Mouse (Mus musculus) myocyte (in vitro differentiated cells): ENCODE measurements at regions not wholly inside any gene's neighbourhood (a gene's known extent, or its start where the extent isn't known, plus 50 kb on each side); places are given as distances from the start of the nearest gene placed in this dataset.

Experiments
- H3K27me3 ChIP-seq: one replicate; pipeline ENCODE4 v1.6.1; 2011; ENCODE audit not compliant: control insufficient read depth, insufficient read depth, insufficient read length
- H3K36me3 ChIP-seq: one replicate; pipeline ENCODE4 v1.6.1; 2011; ENCODE audit not compliant: control insufficient read depth, insufficient read depth
- H3K4me2 ChIP-seq: one replicate; pipeline ENCODE4 v1.6.1; 2011; ENCODE audit warnings: low read depth, control low read depth
- H3K4me3 ChIP-seq: one replicate; pipeline ENCODE4 v1.5.1; 2011; ENCODE audit warnings: mild to moderate bottlenecking, control low read depth, moderate library complexity
- H3K79me2 ChIP-seq: one replicate; pipeline ENCODE4 v1.6.1; 2011; ENCODE audit not compliant: control insufficient read depth, insufficient read depth
- H3ac ChIP-seq: one replicate; pipeline ENCODE4 v1.6.1; 2011; ENCODE audit not compliant: control insufficient read depth, insufficient read length
- CEBPB ChIP-seq: IDR thresholded peaks from 2 replicates; pipeline ENCODE4 v1.6.1; 2011; ENCODE audit warnings: mild to moderate bottlenecking, moderate library complexity; ENCODE audit not compliant: poor library complexity, insufficient read depth, severe bottlenecking
- E2F4 ChIP-seq: IDR thresholded peaks from one replicate; pipeline ENCODE4 v1.6.1; 2011; ENCODE audit warnings: mild to moderate bottlenecking, control low read depth, moderate library complexity; ENCODE audit not compliant: insufficient read depth
- MAX ChIP-seq: IDR thresholded peaks from one replicate; pipeline ENCODE4 v1.6.1; 2011; ENCODE audit warnings: low read depth, mild to moderate bottlenecking, control low read depth
- MYOD1 ChIP-seq, 3 experiments: IDR thresholded peaks; one replicate each; pipeline ENCODE4 v1.6.1; 2011; ENCODE audit warnings: control low read depth in 2 of 3, low read depth in 2 of 3, mild to moderate bottlenecking in 2 of 3, moderate library complexity in 1 of 3; ENCODE audit not compliant: insufficient read length in 2 of 3, control insufficient read depth in 1 of 3
- MYOG ChIP-seq, 3 experiments: IDR thresholded peaks; one replicate each; pipeline ENCODE4 v1.6.1; 2011; ENCODE audit warnings: control low read depth in 2 of 3, low read depth in 2 of 3, mild to moderate bottlenecking in 2 of 3; ENCODE audit not compliant: insufficient read length in 2 of 3, control insufficient read depth in 1 of 3, insufficient read depth in 1 of 3
- POLR2A ChIP-seq: IDR thresholded peaks from one replicate; pipeline ENCODE4 v1.6.1; 2011; ENCODE audit warnings: low read depth, mild to moderate bottlenecking, control low read depth, moderate library complexity; ENCODE audit not compliant: insufficient read length
- POLR2AphosphoS2 ChIP-seq: IDR thresholded peaks from one replicate; pipeline ENCODE4 v1.6.1; 2011; ENCODE audit warnings: low read depth, control low read depth; ENCODE audit not compliant: insufficient read length
- REST ChIP-seq: IDR thresholded peaks from one replicate; pipeline ENCODE4 v1.6.1; 2011; ENCODE audit warnings: mild to moderate bottlenecking, control low read depth, moderate library complexity; ENCODE audit not compliant: insufficient read depth, insufficient read length
- SRF ChIP-seq: IDR thresholded peaks from one replicate; pipeline ENCODE4 v1.6.1; 2011; ENCODE audit warnings: low read depth; ENCODE audit not compliant: control insufficient read depth, insufficient read length
- TCF12 ChIP-seq: IDR thresholded peaks from one replicate; pipeline ENCODE4 v1.6.1; 2011; ENCODE audit warnings: mild to moderate bottlenecking, control low read depth; ENCODE audit not compliant: poor library complexity, insufficient read depth, severe bottlenecking
- TCF3 ChIP-seq: IDR thresholded peaks from one replicate; pipeline ENCODE4 v1.6.1; 2011; ENCODE audit warnings: low read depth, control low read depth; ENCODE audit not compliant: insufficient read length
- USF1 ChIP-seq: IDR thresholded peaks from one replicate; pipeline ENCODE4 v1.6.1; 2011; ENCODE audit warnings: low read depth, mild to moderate bottlenecking, control low read depth, moderate library complexity

DNA sequence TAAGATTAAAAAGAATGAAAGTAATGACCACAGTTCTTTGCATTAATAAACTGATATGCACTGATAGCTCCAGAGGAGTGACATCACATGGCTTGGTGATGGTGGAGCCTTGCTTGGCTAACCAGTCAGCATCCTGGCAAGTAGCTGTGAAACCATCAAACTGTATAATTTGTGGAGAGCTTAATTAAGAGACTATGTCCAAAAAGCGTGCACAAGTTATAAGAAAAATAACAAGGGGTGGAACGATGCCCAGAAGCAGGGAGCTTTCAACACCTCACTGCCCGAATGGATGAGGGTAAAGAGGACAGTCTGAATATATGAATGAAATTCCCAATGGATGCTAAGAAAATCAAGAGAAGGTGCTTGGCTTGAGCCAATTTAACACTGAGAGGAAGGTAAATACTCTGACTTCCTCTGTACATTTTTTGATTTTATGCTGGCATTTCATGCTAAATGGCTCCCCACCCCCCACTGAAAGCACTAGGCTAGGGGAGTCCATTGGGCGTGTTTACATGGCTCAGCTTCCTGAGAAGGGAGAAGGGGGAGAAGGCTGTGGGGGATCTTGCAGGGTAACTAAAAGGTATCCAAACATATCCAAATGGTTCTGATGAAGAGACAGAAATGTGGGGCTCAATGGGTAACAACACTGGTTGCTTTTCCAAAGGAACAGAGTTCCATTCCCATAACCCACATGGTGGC lies 150.2 kb upstream of the L3mbtl3 start:
- TF ChIP-seq POLR2A (no peak), MAX (no peak), SRF (no peak), REST (no peak), CEBPB (no peak), MYOD1 (IDR thresholded peaks at IDR 0.05; ENCODE audit: control insufficient read depth in 1 of 3, insufficient read length in 2 of 3, low read depth in 2 of 3) (no peak), POLR2AphosphoS2 (no peak), USF1 (no peak), TCF3 (no peak), TCF12 (no peak), MYOG (IDR thresholded peaks at IDR 0.05; ENCODE audit: control insufficient read depth in 1 of 3, insufficient read depth in 1 of 3, insufficient read length in 2 of 3, low read depth in 2 of 3) (no peak), E2F4 (no peak)
- Histone ChIP-seq H3ac (no peak overlapping the region), H3K4me3 (no peak overlapping the region), H3K4me2 (no peak overlapping the region), H3K27me3 (no peaks in the 10 kb centered on the region), H3K36me3 (no peaks in the 10 kb centered on the region), H3K79me2 (no peaks in the 10 kb centered on the region)

DNA sequence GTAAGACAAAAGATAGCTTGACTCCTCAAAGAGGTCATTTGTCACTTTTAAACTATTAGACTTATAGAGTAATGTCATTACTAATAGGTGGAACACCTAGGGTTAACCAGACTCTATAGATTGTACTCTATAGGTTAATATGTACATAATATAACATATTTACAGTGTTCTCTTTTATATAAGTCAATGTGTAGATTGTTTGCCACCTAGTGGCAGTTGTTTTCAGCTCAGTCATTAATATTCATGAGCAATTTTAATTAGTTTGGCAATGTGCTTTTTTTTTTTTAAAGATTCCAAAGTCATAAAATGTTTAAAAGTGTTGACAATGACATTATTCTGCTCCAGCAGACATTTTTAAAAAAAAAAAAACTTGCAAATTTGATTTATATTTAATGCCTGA lies 164.4 kb upstream of the L3mbtl3 start:
- TF ChIP-seq USF1 (no peak), POLR2AphosphoS2 (no peak), REST (no peak), E2F4 (no peak), TCF12 (no peak), CEBPB (no peak), TCF3 (no peak), MAX (no peak), MYOG (IDR thresholded peaks at IDR 0.05; ENCODE audit: control insufficient read depth in 1 of 3, insufficient read depth in 1 of 3, insufficient read length in 2 of 3, low read depth in 2 of 3) (no peak), POLR2A (no peak)
- H3ac ChIP-seq, result no peak overlapping the region
- no peak overlapping the region for H3K4me3 ChIP-seq
- no peaks in the 10 kb centered on the region for H3K27me3 ChIP-seq
- H3K36me3 ChIP-seq, result no peaks in the 10 kb centered on the region
- no peak overlapping the region for H3K4me2 ChIP-seq
- no peaks in the 10 kb centered on the region for H3K79me2 ChIP-seq

DNA sequence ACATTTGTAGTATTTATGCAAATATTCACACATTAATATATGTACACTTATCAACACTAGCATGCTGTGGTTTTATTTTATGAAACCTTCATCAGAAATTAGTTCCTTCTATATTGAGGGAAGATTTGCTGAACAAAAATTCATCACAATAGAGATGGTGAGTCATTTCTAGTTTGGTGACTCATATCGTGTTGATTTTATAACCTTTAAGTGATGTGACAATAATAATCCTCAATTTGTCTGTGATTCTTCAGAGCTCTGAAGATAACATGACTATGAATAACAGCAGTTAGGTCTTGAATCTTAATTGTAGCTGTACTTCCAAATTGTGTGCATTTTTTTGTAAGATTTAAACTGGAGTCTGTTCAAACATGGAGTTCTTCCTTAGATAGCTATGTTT lies 168.3 kb upstream of the L3mbtl3 start:
- Histone ChIP-seq H3K79me2 (no peaks in the 10 kb centered on the region), H3K27me3 (no peaks in the 10 kb centered on the region), H3K4me3 (no peak overlapping the region), H3K36me3 (no peaks in the 10 kb centered on the region), H3K4me2 (no peak overlapping the region), H3ac (no peak overlapping the region)
- TF ChIP-seq POLR2A, result no peak
- TF ChIP-seq TCF3, result no peak
- TF ChIP-seq CEBPB, result no peak
- no peak for TF ChIP-seq E2F4
- no peak for TF ChIP-seq REST
- TF ChIP-seq MYOG (IDR thresholded peaks at IDR 0.05; ENCODE audit: control insufficient read depth in 1 of 3, insufficient read depth in 1 of 3, insufficient read length in 2 of 3, low read depth in 2 of 3), result no peak
- TF ChIP-seq POLR2AphosphoS2, result no peak
- no peak for TF ChIP-seq SRF
- TF ChIP-seq MYOD1 (IDR thresholded peaks at IDR 0.05; ENCODE audit: control insufficient read depth in 1 of 3, insufficient read length in 2 of 3, low read depth in 2 of 3), result no peak
- TF ChIP-seq USF1, result no peak

DNA sequence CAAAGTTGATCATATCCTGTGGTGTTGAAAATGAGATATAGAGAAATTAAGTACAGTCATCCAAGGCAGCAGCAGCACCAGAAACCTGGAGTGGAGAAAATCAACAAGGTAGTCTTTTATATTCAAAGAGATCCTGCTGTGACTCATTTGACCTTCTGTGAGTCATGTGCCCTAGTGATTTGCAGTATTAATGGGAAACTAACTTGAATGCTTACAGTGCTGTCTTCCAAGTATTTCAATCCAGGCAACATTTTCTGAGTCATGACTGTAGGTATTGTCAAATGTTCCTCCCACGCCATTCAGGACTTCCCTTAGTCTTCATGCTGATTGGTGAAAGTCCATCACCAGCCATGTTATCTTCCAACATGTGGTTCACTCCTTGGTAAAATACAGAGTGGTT lies 169.0 kb upstream of the L3mbtl3 start:
- H3K4me2 ChIP-seq, result no peak overlapping the region
- no peaks in the 10 kb centered on the region for H3K36me3 ChIP-seq
- no peaks in the 10 kb centered on the region for H3K79me2 ChIP-seq
- H3K27me3 ChIP-seq, result no peaks in the 10 kb centered on the region
- no peak overlapping the region for H3ac ChIP-seq
- no peak for TF ChIP-seq SRF
- peak; percentile 31 for TF ChIP-seq USF1
- H3K4me3 ChIP-seq, result no peak overlapping the region

DNA sequence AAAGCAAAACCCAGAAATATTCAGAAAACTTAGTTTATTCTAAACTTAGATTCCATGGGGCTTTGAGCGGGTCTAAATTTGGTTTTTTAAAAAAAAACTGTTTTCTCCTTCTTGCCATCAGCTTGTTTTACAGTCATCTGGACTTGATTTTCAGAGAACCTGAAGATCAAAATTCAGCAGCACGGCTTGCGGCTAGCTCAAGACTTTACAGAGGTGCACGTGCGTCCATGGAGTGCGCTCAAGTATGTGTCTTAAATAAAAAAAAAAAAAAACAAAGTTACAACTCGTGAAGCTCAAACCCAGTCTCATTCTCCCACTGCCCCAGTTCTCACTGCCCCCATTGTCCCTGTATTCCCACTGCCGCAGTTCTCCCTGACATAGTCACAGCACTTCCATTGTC lies 180.5 kb upstream of the L3mbtl3 start:
- H3K27me3 ChIP-seq, result no peaks in the 10 kb centered on the region
- H3ac ChIP-seq, result no peak overlapping the region
- no peak overlapping the region for H3K4me2 ChIP-seq
- H3K79me2 ChIP-seq, result no peaks in the 10 kb centered on the region
- no peak overlapping the region for H3K4me3 ChIP-seq
- TF ChIP-seq MYOD1 (IDR thresholded peaks at IDR 0.05; ENCODE audit: control insufficient read depth in 1 of 3, insufficient read length in 2 of 3, low read depth in 2 of 3) (no peak), TCF12 (no peak), POLR2AphosphoS2 (no peak), REST (no peak), TCF3 (no peak), MAX (no peak), CEBPB (no peak), MYOG (IDR thresholded peaks at IDR 0.05; ENCODE audit: control insufficient read depth in 1 of 3, insufficient read depth in 1 of 3, insufficient read length in 2 of 3, low read depth in 2 of 3) (no peak), SRF (no peak), USF1 (no peak), E2F4 (no peak), POLR2A (no peak)
- H3K36me3 ChIP-seq, result no peaks in the 10 kb centered on the region
